Mouse (Mus musculus) stomach, postnatal 0 days (tissue): ENCODE measurements around the gene Glb1l.

ENCODE experiments used
- CTCF ChIP-seq: IDR thresholded peaks from 2 replicates; pipeline ENCODE4 v1.5.1; 2016; ENCODE audit warnings: antibody characterized with exemption, low read depth, mild to moderate bottlenecking, moderate library complexity
- EP300 ChIP-seq: optimal IDR thresholded peaks from 2 replicates; pipeline ENCODE3; 2016; ENCODE audit warnings: antibody characterized with exemption

GRCm38 (mm10) chr1:75239591-75239990 is 29.0 kb upstream of the Glb1l start:
- no peak for TF ChIP-seq CTCF
- TF ChIP-seq EP300 = no peak
